ENCODE assay signal across 8 mouse cellular contexts in the genomic region with DNA sequence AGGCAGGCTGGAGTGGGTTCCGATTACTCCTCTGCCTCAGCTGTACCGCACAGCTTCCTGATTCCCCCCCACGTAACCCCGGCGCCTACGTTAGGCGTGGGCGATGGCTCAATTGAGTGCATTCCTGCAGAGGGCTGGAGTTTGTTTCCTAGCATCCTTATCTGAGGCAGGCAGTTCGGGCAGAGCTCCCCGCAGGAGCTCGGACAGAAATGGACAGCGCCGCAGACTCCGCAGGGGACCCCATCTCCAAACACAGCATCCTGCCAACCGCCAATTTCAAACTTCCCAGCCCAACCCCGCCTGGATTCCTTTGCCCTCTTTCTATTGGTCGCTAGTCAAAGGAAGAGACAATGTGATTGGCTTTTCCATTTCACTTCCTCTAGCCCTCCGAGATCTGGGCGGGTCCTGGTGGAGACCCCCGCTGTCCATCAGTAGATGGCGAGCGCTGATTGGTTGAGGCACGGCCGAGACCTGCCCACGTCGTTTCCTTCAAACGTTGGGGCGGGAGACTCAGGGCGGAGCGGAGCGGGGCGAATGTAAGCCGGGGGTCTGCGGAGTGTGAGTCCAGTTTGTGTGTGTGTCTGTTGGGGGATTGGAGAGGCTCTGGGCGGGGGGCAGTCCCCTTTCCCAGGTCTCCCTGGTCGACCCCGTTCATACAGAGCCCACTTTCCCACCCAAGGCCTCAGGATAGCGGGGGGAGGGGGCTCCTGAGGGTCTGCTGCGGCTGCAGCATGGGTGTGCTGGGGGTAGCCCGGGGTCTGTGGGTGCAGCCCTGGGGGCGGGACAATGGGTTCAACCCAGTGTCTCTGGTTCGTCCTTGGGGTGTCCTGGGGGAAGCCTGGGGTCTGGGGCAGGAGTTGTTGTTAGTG. TPM values are rescaled to one million over a fixed set of nuclear protein-coding genes. Genes with fewer than 3 reads are reported as not detected.
DNase-seq lines count a peak whose midpoint lies in the region; ATAC-seq and TF ChIP-seq lines count a peak whose summit lies in the region.

A gene (plus strand): TSS at position 513 of the 869 bp plus-strand sequence.

- intact Hi-C loops in heart, postnatal 36 days (cut with DNase I): loop anchor here (5.0 kb wide), 1 partner anchor 172 kb away; no protein-coding TSS in a partner anchor

- WGBS in forebrain, embryonic 16.5 days: under 1% methylated on average over 42 of the region's 42 CpGs
- under 1% methylated on average over 42 of the region's 42 CpGs for WGBS in lung, adult 2 months
- under 1% methylated on average over 41 of the region's 42 CpGs for WGBS in neural tube, embryonic 15.5 days

- peaks cover 4 to 12% of the 10 kb centered on the region in 2 experiments for H3K36me3 ChIP-seq in MEL (ENCODE audit: control insufficient read depth in 1 of 2, insufficient read depth in 2 of 2, low read length in 2 of 2)
- no peaks in the 10 kb centered on the region for H3K36me3 ChIP-seq in forebrain, embryonic 16.5 days (ENCODE audit: control insufficient read depth, insufficient read depth)
- no peaks in the 10 kb centered on the region for H3K36me3 ChIP-seq in neural tube, embryonic 15.5 days

- DNase-seq in MEL (ENCODE audit: low read depth, low spot score): peak; percentile 98
- peak; percentile 83 for DNase-seq in cerebellum, adult 18-20 months
- peak; percentile 88 to 91 for DNase-seq in heart, postnatal 36 days
- peak; percentile 82 to 83 for DNase-seq in layer of hippocampus, adult 2 months (ENCODE audit: low spot score in 2 of 2)
- peak; percentile 83 for DNase-seq in lung, adult 2 months
- DNase-seq in testis, postnatal 10 days (ENCODE audit: low spot score): peak; percentile 95

- H3K27ac ChIP-seq in MEL (ENCODE audit: control insufficient read depth, low read depth, low read length): peak within 1 kb of the TSS; percentile 87
- no peak within 1 kb of the TSS for H3K27ac ChIP-seq in forebrain, embryonic 16.5 days (ENCODE audit: low read length)
- H3K27ac ChIP-seq in layer of hippocampus, adult 2 months: no peak within 1 kb of the TSS
- H3K27ac ChIP-seq in neural tube, embryonic 15.5 days (replicated peaks): no peak within 1 kb of the TSS

- peaks cover 3 to 4% of the 10 kb centered on the region in 2 experiments for H3K4me1 ChIP-seq in MEL (ENCODE audit: control insufficient read depth in 1 of 2, insufficient read depth in 2 of 2, low read length in 2 of 2)
- H3K4me1 ChIP-seq in forebrain, embryonic 16.5 days (replicated peaks; ENCODE audit: control insufficient read depth, insufficient read depth, low read length): peaks cover 22% of the 10 kb centered on the region
- no peaks in the 10 kb centered on the region for H3K4me1 ChIP-seq in lung, adult 2 months (ENCODE audit: control insufficient read depth, insufficient read depth, low read length)
- peaks cover 20% of the 10 kb centered on the region for H3K4me1 ChIP-seq in neural tube, embryonic 15.5 days

- TF ChIP-seq EP300 in MEL (IDR thresholded peaks at IDR 0.05; ENCODE audit: low read depth in 1 of 2, low read length in 2 of 2): peak in 1 of 2 experiments; percentile 58; a peak in 2 of 4 replicates

- peak within 1 kb of the TSS; percentile 61 for H3K4me2 ChIP-seq in forebrain, embryonic 16.5 days (ENCODE audit: low read length)
- H3K4me2 ChIP-seq in neural tube, embryonic 15.5 days: peak within 1 kb of the TSS; percentile 97

- peak; percentile 100 for ATAC-seq in forebrain, embryonic 16.5 days
- peak; percentile 99 for ATAC-seq in neural tube, embryonic 15.5 days (ENCODE audit: low FRiP score)

- peaks cover 24% of the 10 kb centered on the region for H3K79me2 ChIP-seq in MEL (ENCODE audit: control insufficient read depth, insufficient read depth, low read length, poor library complexity)

- no peak for TF ChIP-seq RAD21 in MEL (IDR thresholded peaks at IDR 0.05; ENCODE audit: low read depth, low read length)

- TF ChIP-seq CTCF in MEL (IDR thresholded peaks at IDR 0.05 in 2 of 3, conservative IDR thresholded peaks at IDR 0.05 in 1 of 3; ENCODE audit: control insufficient read depth in 1 of 3, insufficient read depth in 1 of 3, low read depth in 2 of 3, low read length in 3 of 3, poor library complexity in 1 of 3, severe bottlenecking in 1 of 3): no peak
- no peak for TF ChIP-seq CTCF in layer of hippocampus, adult 2 months (conservative IDR thresholded peaks at IDR 0.05)
- no peak for TF ChIP-seq CTCF in lung, adult 2 months (IDR thresholded peaks at IDR 0.05; ENCODE audit: insufficient read depth, low read length)

- no peaks in the 10 kb centered on the region for H3K27me3 ChIP-seq in MEL (ENCODE audit: control insufficient read depth in 1 of 2, insufficient read depth in 2 of 2, low read length in 2 of 2)
- H3K27me3 ChIP-seq in forebrain, embryonic 16.5 days (replicated peaks; ENCODE audit: control insufficient read depth, insufficient read depth, low read length): no peaks in the 10 kb centered on the region
- no peaks in the 10 kb centered on the region for H3K27me3 ChIP-seq in neural tube, embryonic 15.5 days (replicated peaks)

- peak within 1 kb of the TSS; percentile 80 to 86 for H3K4me3 ChIP-seq in MEL (ENCODE audit: control insufficient read depth in 1 of 2, insufficient read depth in 1 of 2, low read depth in 2 of 2, low read length in 2 of 2)
- H3K4me3 ChIP-seq in forebrain, embryonic 16.5 days (replicated peaks; ENCODE audit: low read length): peak within 1 kb of the TSS; percentile 45
- peak within 1 kb of the TSS; percentile 57 for H3K4me3 ChIP-seq in layer of hippocampus, adult 2 months
- H3K4me3 ChIP-seq in lung, adult 2 months (replicated peaks; ENCODE audit: extremely low read depth, low read depth, low read length): peak within 1 kb of the TSS; percentile 65
- peak within 1 kb of the TSS; percentile 55 for H3K4me3 ChIP-seq in neural tube, embryonic 15.5 days (replicated peaks)

- H3K9ac ChIP-seq in MEL (ENCODE audit: control insufficient read depth, low read depth, low read length, poor library complexity, severe bottlenecking): peak within 1 kb of the TSS; percentile 86
- H3K9ac ChIP-seq in forebrain, embryonic 16.5 days (replicated peaks; ENCODE audit: low read depth, low read length): peak within 1 kb of the TSS; percentile 43
- peak within 1 kb of the TSS; percentile 42 for H3K9ac ChIP-seq in neural tube, embryonic 15.5 days (replicated peaks)

- H3K9me3 ChIP-seq in MEL (replicated peaks; ENCODE audit: insufficient read depth, low read length): no peaks in the 10 kb centered on the region
- H3K9me3 ChIP-seq in forebrain, embryonic 16.5 days (ENCODE audit: control insufficient read depth, low read length): no peaks in the 10 kb centered on the region
- no peaks in the 10 kb centered on the region for H3K9me3 ChIP-seq in neural tube, embryonic 15.5 days (replicated peaks)

- peak; percentile 74 to 89 for TF ChIP-seq POLR2A in MEL (IDR thresholded peaks at IDR 0.05; ENCODE audit: control insufficient read depth in 1 of 2, insufficient read depth in 1 of 2, low read depth in 1 of 2, low read length in 2 of 2, poor library complexity in 1 of 2)
- no peak for TF ChIP-seq POLR2A in lung, adult 2 months (IDR thresholded peaks at IDR 0.05; ENCODE audit: borderline replicate concordance, extremely low read depth, low read depth, low read length)

TF ChIP-seq in MEL, 35 proteins besides CTCF, POLR2A, EP300 and RAD21 (continues in another document):
- TF ChIP-seq POLR2AphosphoS2 (IDR thresholded peaks at IDR 0.05; ENCODE audit: low read length) (peak; percentile 71), GATA1 (IDR thresholded peaks at IDR 0.05; ENCODE audit: low read depth, low read length) (no peak), USF1 (IDR thresholded peaks at IDR 0.05; ENCODE audit: low read depth, low read length) (no peak), E2F4 (IDR thresholded peaks at IDR 0.05; ENCODE audit: borderline replicate concordance, low read depth, low read length) (0 out of 2 replicates have a peak, but pooled peaks have one; percentile 72), TCF12 (IDR thresholded peaks at IDR 0.05; ENCODE audit: low read depth, low read length) (peak; percentile 41; the same call in 1 of the 2 replicates), MYC (IDR thresholded peaks at IDR 0.05; ENCODE audit: low read depth, low read length) (no peak), MAZ (IDR thresholded peaks at IDR 0.05; ENCODE audit: low read depth, low read length) (peak; percentile 30; the same call in 1 of the 2 replicates), NELFE (IDR thresholded peaks at IDR 0.05; ENCODE audit: low read depth, low read length) (peak; percentile 89), JUND (IDR thresholded peaks at IDR 0.05; ENCODE audit: low read depth, low read length) (no peak), TAL1 (IDR thresholded peaks at IDR 0.05; ENCODE audit: low read length) (peak; percentile 50), NRF1 (IDR thresholded peaks at IDR 0.05; ENCODE audit: insufficient read depth, low read depth, low read length, poor library complexity, severe bottlenecking) (peak; percentile 35; the same call in 1 of the 2 replicates), ZNF384 (IDR thresholded peaks at IDR 0.05; ENCODE audit: low read depth, low read length) (no peak), HCFC1 (IDR thresholded peaks at IDR 0.05; ENCODE audit: low read depth, low read length) (peak; percentile 71; the same call in 1 of the 2 replicates), MAFK (IDR thresholded peaks at IDR 0.05; ENCODE audit: borderline replicate concordance, low read depth, low read length) (no peak), TBP (IDR thresholded peaks at IDR 0.05; ENCODE audit: low read depth, low read length) (peak; percentile 82; the same call in 1 of the 2 replicates), RCOR1 (IDR thresholded peaks at IDR 0.05; ENCODE audit: low read depth, low read length) (no peak), MXI1 (IDR thresholded peaks at IDR 0.05; ENCODE audit: low read depth, low read length) (peak; percentile 41), ETS1 (IDR thresholded peaks at IDR 0.05; ENCODE audit: low read depth, low read length) (no peak), ZMIZ1 (IDR thresholded peaks at IDR 0.05; ENCODE audit: low read depth, low read length) (peak; percentile 69), POLR2AphosphoS5 (IDR thresholded peaks at IDR 0.05; ENCODE audit: borderline replicate concordance, low read depth, low read length) (no peak), ZKSCAN1 (IDR thresholded peaks at IDR 0.05; ENCODE audit: low read depth, low read length) (no peak), USF2 (IDR thresholded peaks at IDR 0.05; ENCODE audit: borderline replicate concordance in 1 of 2, insufficient read depth in 1 of 2, low read depth in 1 of 2, low read length in 2 of 2) (no peak)

RNA-seq across cellular contexts. Expression of the gene that starts here (rescaled TPM):
- 21.5 and 24.3 TPM in 2 replicates for total RNA-seq in MEL (2012; rRNA removed)
- 10 to 100 TPM; 24.1 to 32.9 TPM for polyA plus RNA-seq in MEL (2012; ENCODE audit: insufficient read depth in 1 of 2, insufficient read length in 2 of 2, low read depth in 1 of 2, low replicate concordance in 2 of 2, missing spikeins in 1 of 2)
- polyA plus RNA-seq in forebrain, embryonic 16.5 days (2015; fragmentation: Nextera tagmentation; extraction: Ambion mirVana): 14.5 and 21.0 TPM in 2 replicates
- total RNA-seq in heart, postnatal 36 days (2021): 1 to 10 TPM; 1.7 to 2.2 TPM
- 10 to 100 TPM; 57.2 to 60.5 TPM for total RNA-seq in layer of hippocampus, adult 2 months (2021)
- 3.7 and 4.0 TPM in 2 replicates for polyA plus RNA-seq in lung, adult 2 months (2012; rRNA removed)
- 38.8 and 40.1 TPM in 2 replicates for polyA plus RNA-seq in neural tube, embryonic 15.5 days (2015; fragmentation: Nextera tagmentation; extraction: Ambion mirVana)
